Mouse (Mus musculus) myocyte (in vitro differentiated cells): ENCODE results near the gene Gm13539. TPM values are rescaled to one million over a fixed set of nuclear protein-coding genes. Genes with fewer than 3 reads are reported as not detected.

ENCODE experiments used
- H3K27me3 ChIP-seq: one replicate; pipeline ENCODE4 v1.6.1; 2011; ENCODE audit not compliant: control insufficient read depth, insufficient read depth, insufficient read length
- H3K36me3 ChIP-seq: one replicate; pipeline ENCODE4 v1.6.1; 2011; ENCODE audit not compliant: control insufficient read depth, insufficient read depth
- H3K4me2 ChIP-seq: one replicate; pipeline ENCODE4 v1.6.1; 2011; ENCODE audit warnings: low read depth, control low read depth
- H3K4me3 ChIP-seq: one replicate; pipeline ENCODE4 v1.5.1; 2011; ENCODE audit warnings: mild to moderate bottlenecking, control low read depth, moderate library complexity
- H3K79me2 ChIP-seq: one replicate; pipeline ENCODE4 v1.6.1; 2011; ENCODE audit not compliant: control insufficient read depth, insufficient read depth
- H3ac ChIP-seq: one replicate; pipeline ENCODE4 v1.6.1; 2011; ENCODE audit not compliant: control insufficient read depth, insufficient read length
- CEBPB ChIP-seq: IDR thresholded peaks from 2 replicates; pipeline ENCODE4 v1.6.1; 2011; ENCODE audit warnings: mild to moderate bottlenecking, moderate library complexity; ENCODE audit not compliant: poor library complexity, insufficient read depth, severe bottlenecking
- E2F4 ChIP-seq: IDR thresholded peaks from one replicate; pipeline ENCODE4 v1.6.1; 2011; ENCODE audit warnings: mild to moderate bottlenecking, control low read depth, moderate library complexity; ENCODE audit not compliant: insufficient read depth
- MAX ChIP-seq: IDR thresholded peaks from one replicate; pipeline ENCODE4 v1.6.1; 2011; ENCODE audit warnings: low read depth, mild to moderate bottlenecking, control low read depth
- MYOD1 ChIP-seq, 3 experiments: IDR thresholded peaks; one replicate each; pipeline ENCODE4 v1.6.1; 2011; ENCODE audit warnings: control low read depth in 2 of 3, low read depth in 2 of 3, mild to moderate bottlenecking in 2 of 3, moderate library complexity in 1 of 3; ENCODE audit not compliant: insufficient read length in 2 of 3, control insufficient read depth in 1 of 3
- MYOG ChIP-seq, 3 experiments: IDR thresholded peaks; one replicate each; pipeline ENCODE4 v1.6.1; 2011; ENCODE audit warnings: control low read depth in 2 of 3, low read depth in 2 of 3, mild to moderate bottlenecking in 2 of 3; ENCODE audit not compliant: insufficient read length in 2 of 3, control insufficient read depth in 1 of 3, insufficient read depth in 1 of 3
- POLR2A ChIP-seq: IDR thresholded peaks from one replicate; pipeline ENCODE4 v1.6.1; 2011; ENCODE audit warnings: low read depth, mild to moderate bottlenecking, control low read depth, moderate library complexity; ENCODE audit not compliant: insufficient read length
- POLR2AphosphoS2 ChIP-seq: IDR thresholded peaks from one replicate; pipeline ENCODE4 v1.6.1; 2011; ENCODE audit warnings: low read depth, control low read depth; ENCODE audit not compliant: insufficient read length
- REST ChIP-seq: IDR thresholded peaks from one replicate; pipeline ENCODE4 v1.6.1; 2011; ENCODE audit warnings: mild to moderate bottlenecking, control low read depth, moderate library complexity; ENCODE audit not compliant: insufficient read depth, insufficient read length
- SRF ChIP-seq: IDR thresholded peaks from one replicate; pipeline ENCODE4 v1.6.1; 2011; ENCODE audit warnings: low read depth; ENCODE audit not compliant: control insufficient read depth, insufficient read length
- TCF12 ChIP-seq: IDR thresholded peaks from one replicate; pipeline ENCODE4 v1.6.1; 2011; ENCODE audit warnings: mild to moderate bottlenecking, control low read depth; ENCODE audit not compliant: poor library complexity, insufficient read depth, severe bottlenecking
- TCF3 ChIP-seq: IDR thresholded peaks from one replicate; pipeline ENCODE4 v1.6.1; 2011; ENCODE audit warnings: low read depth, control low read depth; ENCODE audit not compliant: insufficient read length
- USF1 ChIP-seq: IDR thresholded peaks from one replicate; pipeline ENCODE4 v1.6.1; 2011; ENCODE audit warnings: low read depth, mild to moderate bottlenecking, control low read depth, moderate library complexity
- polyA plus RNA-seq: library from polyadenylated mRNA; unstranded; fragments of >200 nt; fragmentation: generic; extraction: Trizol; gene quantifications from one replicate; pipeline ENCODE4 v1.2.1, GENCODE M21; 2012; ENCODE audit warnings: missing spikeins

The Gm13539 gene
- polyA plus RNA-seq, 1 experiment = 0.17 TPM

GRCm38 (mm10) chr2:25822806-25823205 is 40.7 kb downstream of the Gm13539 start, which contains the start of gene Lcn9:
Gene Lcn9 (plus strand): TSS chr2:25823153.
- H3K4me3 ChIP-seq = no peak within 1 kb of the TSS
- peaks cover 29% of the 10 kb centered on the region for H3K27me3 ChIP-seq
- no peaks in the 10 kb centered on the region for H3K79me2 ChIP-seq
- no peak within 1 kb of the TSS for H3ac ChIP-seq
- H3K4me2 ChIP-seq = no peak within 1 kb of the TSS
- H3K36me3 ChIP-seq = no peaks in the 10 kb centered on the region
- TF ChIP-seq CEBPB = no peak
- no peak for TF ChIP-seq TCF3
- TF ChIP-seq POLR2AphosphoS2 = no peak
- no peak for TF ChIP-seq USF1
- no peak for TF ChIP-seq POLR2A

- no peak for TF ChIP-seq CEBPB
- TF ChIP-seq E2F4 = no peak
- no peak for TF ChIP-seq USF1
- no peak overlapping the region for H3ac ChIP-seq
- no peaks in the 10 kb centered on the region for H3K79me2 ChIP-seq
- H3K36me3 ChIP-seq = no peaks in the 10 kb centered on the region
- peaks cover 29% of the 10 kb centered on the region for H3K27me3 ChIP-seq
- H3K4me2 ChIP-seq = no peak overlapping the region
- H3K4me3 ChIP-seq = no peak overlapping the region
These were observed 42.7 kb downstream of the Gm13539 start for GRCm38 (mm10) chr2:25824751-25825150.

GRCm38 (mm10) chr2:25828344-25828947 is 46.4 kb downstream of the Gm13539 start:
- Histone ChIP-seq H3K36me3 (no peaks in the 10 kb centered on the region), H3K4me3 (no peak overlapping the region), H3K79me2 (no peaks in the 10 kb centered on the region), H3K4me2 (no peak overlapping the region), H3ac (no peak overlapping the region), H3K27me3 (peaks cover 21% of the 10 kb centered on the region)
- TF ChIP-seq MYOD1 (IDR thresholded peaks at IDR 0.05; ENCODE audit: control insufficient read depth in 1 of 3, insufficient read length in 2 of 3, low read depth in 2 of 3) (no peak), MAX (no peak), TCF12 (no peak), USF1 (no peak), CEBPB (no peak), E2F4 (no peak), TCF3 (no peak), REST (no peak), POLR2AphosphoS2 (no peak), MYOG (IDR thresholded peaks at IDR 0.05; ENCODE audit: control insufficient read depth in 1 of 3, insufficient read depth in 1 of 3, insufficient read length in 2 of 3, low read depth in 2 of 3) (no peak), SRF (no peak), POLR2A (no peak)

DNA sequence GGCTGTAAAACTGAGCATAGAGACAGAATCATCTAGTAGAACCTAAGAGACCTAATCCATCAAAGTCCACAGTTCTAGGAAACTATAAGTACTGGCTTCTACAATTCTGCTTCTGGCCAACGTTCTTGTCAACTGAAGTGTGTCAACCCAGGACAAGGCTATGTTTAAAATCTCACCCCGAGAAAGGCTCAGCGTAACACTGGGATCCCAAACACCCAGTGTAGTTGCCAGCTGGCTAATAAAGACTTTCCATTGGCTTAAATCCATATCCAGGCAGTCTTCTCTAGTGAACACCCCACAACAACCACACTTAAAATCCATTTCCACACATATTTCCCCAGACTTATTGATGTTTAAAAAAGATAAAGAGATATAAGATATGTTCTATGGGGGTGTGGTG is 48.7 kb downstream of the Gm13539 start:
- Histone ChIP-seq H3K36me3 (no peaks in the 10 kb centered on the region), H3K27me3 (peaks cover 8% of the 10 kb centered on the region), H3K4me2 (no peak overlapping the region), H3ac (no peak overlapping the region), H3K4me3 (no peak overlapping the region), H3K79me2 (no peaks in the 10 kb centered on the region)
- TF ChIP-seq E2F4 = no peak
- no peak for TF ChIP-seq MYOG (IDR thresholded peaks at IDR 0.05; ENCODE audit: control insufficient read depth in 1 of 3, insufficient read depth in 1 of 3, insufficient read length in 2 of 3, low read depth in 2 of 3)
- no peak for TF ChIP-seq TCF3
- TF ChIP-seq USF1 = no peak
- TF ChIP-seq REST = no peak
- TF ChIP-seq POLR2AphosphoS2 = no peak
- no peak for TF ChIP-seq CEBPB
- TF ChIP-seq MYOD1 (IDR thresholded peaks at IDR 0.05; ENCODE audit: control insufficient read depth in 1 of 3, insufficient read length in 2 of 3, low read depth in 2 of 3) = no peak
- no peak for TF ChIP-seq SRF

DNA sequence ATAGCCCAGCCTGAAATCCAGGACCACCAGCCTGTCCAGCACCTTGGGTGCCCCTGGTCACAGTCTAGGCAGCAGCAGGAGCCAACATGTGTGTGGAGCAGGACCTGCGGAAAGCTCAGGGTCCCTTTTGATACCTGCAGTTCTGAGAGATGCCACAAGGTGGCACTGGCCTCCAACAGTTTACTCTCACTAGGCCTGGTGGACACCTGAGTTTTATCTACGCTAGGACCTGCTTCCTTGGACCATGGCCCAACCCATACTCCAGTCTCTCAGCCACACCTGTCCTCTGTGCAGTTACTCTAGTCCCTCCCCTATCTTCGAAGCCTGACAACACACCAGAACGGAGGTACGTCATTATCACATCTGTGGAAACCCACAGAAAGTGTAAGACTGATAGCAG is 54.2 kb downstream of the Gm13539 start:
- Histone ChIP-seq H3K27me3 (no peaks in the 10 kb centered on the region), H3ac (no peak overlapping the region), H3K36me3 (no peaks in the 10 kb centered on the region), H3K4me2 (no peak overlapping the region), H3K79me2 (no peaks in the 10 kb centered on the region), H3K4me3 (no peak overlapping the region)
- TF ChIP-seq POLR2AphosphoS2 (no peak), TCF3 (no peak), MYOG (IDR thresholded peaks at IDR 0.05; ENCODE audit: control insufficient read depth in 1 of 3, insufficient read depth in 1 of 3, insufficient read length in 2 of 3, low read depth in 2 of 3) (no peak), USF1 (no peak), POLR2A (no peak), TCF12 (no peak), MYOD1 (IDR thresholded peaks at IDR 0.05; ENCODE audit: control insufficient read depth in 1 of 3, insufficient read length in 2 of 3, low read depth in 2 of 3) (no peak), REST (no peak), SRF (no peak), MAX (no peak), E2F4 (no peak), CEBPB (no peak)

Other genes with a start within 250 kb of the Gm13539 start
- gene Traf2, start 235.3 kb upstream of the Gm13539 start, polyA plus RNA-seq = 40.4 TPM
- 513 TPM for gene Edf1, start 224.4 kb upstream of the Gm13539 start, polyA plus RNA-seq
- 8.7 TPM for gene Mamdc4, start 207.4 kb upstream of the Gm13539 start, polyA plus RNA-seq
- gene Phpt1, start 207.0 kb upstream of the Gm13539 start, polyA plus RNA-seq = 108 TPM
- gene Ajm1, start 200.5 kb upstream of the Gm13539 start, polyA plus RNA-seq = 1.0 TPM
- gene Rabl6, start 173.7 kb upstream of the Gm13539 start, polyA plus RNA-seq = 76.5 TPM
- gene Ccdc183, start 164.6 kb upstream of the Gm13539 start, polyA plus RNA-seq = 0.13 TPM
- 32.6 TPM for gene Tmem141, start 160.3 kb upstream of the Gm13539 start, polyA plus RNA-seq
- gene Fcna, start 154.2 kb upstream of the Gm13539 start, polyA plus RNA-seq = 0.10 TPM
- not detected for gene Lcn8, start 129.1 kb upstream of the Gm13539 start, polyA plus RNA-seq
- not detected for gene Lcn5, start 124.3 kb upstream of the Gm13539 start, polyA plus RNA-seq
- not detected for gene Lcn6, start 105.5 kb upstream of the Gm13539 start, polyA plus RNA-seq
- not detected for gene Lcn10, start 99.5 kb upstream of the Gm13539 start, polyA plus RNA-seq
- gene Obp2a, start 82.2 kb upstream of the Gm13539 start, polyA plus RNA-seq = not detected
- 0.31 TPM for gene Bmyc, start 75.5 kb upstream of the Gm13539 start, polyA plus RNA-seq
- not detected for gene Obp2b, start 45.2 kb upstream of the Gm13539 start, polyA plus RNA-seq
- not detected for gene Lcn3, start 16.7 kb upstream of the Gm13539 start, polyA plus RNA-seq
- gene Lcn11, start 5.2 kb upstream of the Gm13539 start, polyA plus RNA-seq = not detected
- gene Glt6d1, start 33.6 kb downstream of the Gm13539 start, polyA plus RNA-seq = not detected
- not detected for gene Lcn9, start 40.9 kb downstream of the Gm13539 start, polyA plus RNA-seq
- not detected for gene Sohlh1, start 65.0 kb downstream of the Gm13539 start, polyA plus RNA-seq
- gene Kcnt1, start 81.5 kb downstream of the Gm13539 start, polyA plus RNA-seq = not detected
- 12.1 TPM for gene Camsap1, start 201.0 kb downstream of the Gm13539 start, polyA plus RNA-seq
- gene Ubac1, start 239.5 kb downstream of the Gm13539 start, polyA plus RNA-seq = 128 TPM